In the genomic region with DNA sequence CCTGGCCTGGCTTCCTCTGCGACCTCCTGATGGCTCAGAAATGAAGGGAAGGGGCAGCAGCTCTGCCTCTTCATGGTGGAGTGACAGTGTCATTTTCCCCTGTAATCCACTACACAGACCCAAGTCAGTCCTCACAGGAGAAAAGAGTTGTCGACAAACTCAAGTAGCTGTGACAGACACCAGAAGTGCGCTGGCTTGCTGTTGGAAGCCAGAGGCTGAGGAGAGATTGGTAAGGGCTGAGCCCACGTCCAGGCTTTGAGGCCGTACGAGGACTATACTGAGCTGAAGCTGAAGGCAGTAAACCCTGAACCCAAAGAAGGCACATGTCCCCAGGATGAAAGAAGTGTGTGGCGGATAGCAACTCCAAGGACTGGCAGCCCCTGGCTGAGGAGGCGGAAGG, we compare ENCODE assay signal across 32 mouse cellular contexts. TPM values are rescaled to one million over a fixed set of nuclear protein-coding genes. Genes with fewer than 3 reads are reported as not detected.
DNase-seq lines count a peak whose midpoint lies in the region; ATAC-seq lines count a peak whose summit lies in the region.
"Had no signal": no experiment of that assay in that cellular context is flagged by ENCODE, and none has a peak within 500 bp of the region (broad histone marks: within the 10 kb centered on the region; RNA-seq: fewer than 3 reads in every experiment).

No protein-coding gene starts in this region.

- H3K27me3 ChIP-seq in forebrain, embryonic 11.5 days (ENCODE audit: control insufficient read depth, insufficient read depth, low read length) = no peaks in the 10 kb centered on the region
- no peaks in the 10 kb centered on the region for H3K27me3 ChIP-seq in forebrain, embryonic 13.5 days
- no peaks in the 10 kb centered on the region for H3K27me3 ChIP-seq in intestine, embryonic 14.5 days (replicated peaks; ENCODE audit: control insufficient read depth, insufficient read depth, low read length)
- no peaks in the 10 kb centered on the region for H3K27me3 ChIP-seq in intestine, embryonic 15.5 days (replicated peaks)
- no peaks in the 10 kb centered on the region for H3K27me3 ChIP-seq in midbrain, embryonic 10.5 days (ENCODE audit: low read depth, poor library complexity, severe bottlenecking)
- no peaks in the 10 kb centered on the region for H3K27me3 ChIP-seq in midbrain, embryonic 15.5 days (replicated peaks)
- H3K27me3 ChIP-seq: embryonic facial prominence, embryonic 12.5 days; hindbrain, embryonic 12.5 days; limb, embryonic 13.5 days; Patski; stomach, embryonic 15.5 days had no signal

- WGBS in forebrain, embryonic 11.5 days = 80% methylated on average over 8 of the region's 8 CpGs
- WGBS in forebrain, embryonic 13.5 days = 76% methylated on average over 8 of the region's 8 CpGs
- WGBS in intestine, embryonic 14.5 days = 65% methylated on average over 8 of the region's 8 CpGs
- 67% methylated on average over 8 of the region's 8 CpGs for WGBS in intestine, embryonic 15.5 days
- WGBS in midbrain, embryonic 10.5 days = 70% methylated on average over 8 of the region's 8 CpGs
- WGBS in midbrain, embryonic 15.5 days = 82% methylated on average over 8 of the region's 8 CpGs

- no peak overlapping the region for H3K4me2 ChIP-seq in forebrain, embryonic 11.5 days (ENCODE audit: low read depth, low read length, severe bottlenecking)
- no peak overlapping the region for H3K4me2 ChIP-seq in forebrain, embryonic 13.5 days
- no peak overlapping the region for H3K4me2 ChIP-seq in intestine, embryonic 14.5 days (ENCODE audit: low read length)
- H3K4me2 ChIP-seq in intestine, embryonic 15.5 days (replicated peaks) = no peak overlapping the region
- no peak overlapping the region for H3K4me2 ChIP-seq in midbrain, embryonic 15.5 days
- H3K4me2 ChIP-seq: embryonic facial prominence, embryonic 12.5 days; hindbrain, embryonic 12.5 days; limb, embryonic 13.5 days; stomach, embryonic 15.5 days had no signal

- no peak for ATAC-seq in forebrain, embryonic 11.5 days (replicated peaks; ENCODE audit: low FRiP score)
- ATAC-seq in forebrain, embryonic 13.5 days = no peak
- no peak for ATAC-seq in intestine, embryonic 14.5 days (replicated peaks; ENCODE audit: low FRiP score, low TSS enrichment, low read depth)
- ATAC-seq in intestine, embryonic 15.5 days = no peak
- ATAC-seq in midbrain, embryonic 15.5 days (replicated peaks) = no peak
- ATAC-seq: activated CD4-positive, CD25-positive, alpha-beta regulatory T cell, adult 4 months; CD4-positive, CD25-positive, alpha-beta regulatory T cell, adult 4 months; Patski had no signal

- H3K9ac ChIP-seq in forebrain, embryonic 11.5 days (ENCODE audit: low read length) = no peak overlapping the region
- H3K9ac ChIP-seq in forebrain, embryonic 13.5 days = no peak overlapping the region
- H3K9ac ChIP-seq in intestine, embryonic 14.5 days (ENCODE audit: low read length) = no peak overlapping the region
- H3K9ac ChIP-seq in intestine, embryonic 15.5 days = no peak overlapping the region
- no peak overlapping the region for H3K9ac ChIP-seq in midbrain, embryonic 15.5 days
- H3K9ac ChIP-seq: embryonic facial prominence, embryonic 12.5 days; hindbrain, embryonic 12.5 days; limb, embryonic 13.5 days; liver, embryonic 14.5 days; stomach, embryonic 15.5 days had no signal

- H3K36me3 ChIP-seq in forebrain, embryonic 11.5 days (ENCODE audit: control insufficient read depth, insufficient read depth, low read length) = no peaks in the 10 kb centered on the region
- no peaks in the 10 kb centered on the region for H3K36me3 ChIP-seq in forebrain, embryonic 13.5 days (ENCODE audit: poor library complexity, severe bottlenecking)
- H3K36me3 ChIP-seq in intestine, embryonic 14.5 days (ENCODE audit: control insufficient read depth, insufficient read depth, low read length) = no peaks in the 10 kb centered on the region
- H3K36me3 ChIP-seq in intestine, embryonic 15.5 days = no peaks in the 10 kb centered on the region
- no peaks in the 10 kb centered on the region for H3K36me3 ChIP-seq in midbrain, embryonic 10.5 days
- no peaks in the 10 kb centered on the region for H3K36me3 ChIP-seq in midbrain, embryonic 15.5 days (replicated peaks)
- H3K36me3 ChIP-seq: embryonic facial prominence, embryonic 12.5 days; hindbrain, embryonic 12.5 days; limb, embryonic 13.5 days; stomach, embryonic 15.5 days had no signal

- H3K27ac ChIP-seq in forebrain, embryonic 11.5 days (ENCODE audit: low read depth, low read length) = no peak overlapping the region
- no peak overlapping the region for H3K27ac ChIP-seq in forebrain, embryonic 13.5 days
- H3K27ac ChIP-seq in intestine, embryonic 14.5 days (ENCODE audit: low read depth) = peak overlapping the region; percentile 55; the same call in 1 of the 2 replicates
- H3K27ac ChIP-seq in intestine, embryonic 15.5 days = no peak overlapping the region
- H3K27ac ChIP-seq in midbrain, embryonic 10.5 days (replicated peaks) = 0 out of 2 replicates have a peak overlapping the region, but pooled peaks have one; percentile 4
- H3K27ac ChIP-seq in midbrain, embryonic 15.5 days = no peak overlapping the region
- H3K27ac ChIP-seq: embryonic facial prominence, embryonic 12.5 days; hindbrain, embryonic 12.5 days; limb, embryonic 13.5 days; liver, embryonic 14.5 days; stomach, embryonic 15.5 days had no signal

- no peaks in the 10 kb centered on the region for H3K4me1 ChIP-seq in forebrain, embryonic 11.5 days (replicated peaks; ENCODE audit: control insufficient read depth, insufficient read depth, low read length)
- H3K4me1 ChIP-seq in forebrain, embryonic 13.5 days = no peaks in the 10 kb centered on the region
- H3K4me1 ChIP-seq in intestine, embryonic 14.5 days (replicated peaks; ENCODE audit: control insufficient read depth, insufficient read depth, low read length) = peaks cover 11% of the 10 kb centered on the region; the same call in 1 of the 2 replicates
- H3K4me1 ChIP-seq in intestine, embryonic 15.5 days (replicated peaks) = peaks cover 10% of the 10 kb centered on the region
- H3K4me1 ChIP-seq in midbrain, embryonic 10.5 days = peaks cover 5% of the 10 kb centered on the region; the same call in 1 of the 2 replicates
- no peaks in the 10 kb centered on the region for H3K4me1 ChIP-seq in midbrain, embryonic 15.5 days
- H3K4me1 ChIP-seq: hindbrain, embryonic 12.5 days; stomach, embryonic 15.5 days had no signal

- no peak overlapping the region for H3K4me3 ChIP-seq in forebrain, embryonic 11.5 days (ENCODE audit: low read depth, low read length)
- no peak overlapping the region for H3K4me3 ChIP-seq in forebrain, embryonic 13.5 days
- no peak overlapping the region for H3K4me3 ChIP-seq in intestine, embryonic 14.5 days (ENCODE audit: low read depth, low read length)
- H3K4me3 ChIP-seq in intestine, embryonic 15.5 days (replicated peaks) = no peak overlapping the region
- no peak overlapping the region for H3K4me3 ChIP-seq in midbrain, embryonic 10.5 days
- no peak overlapping the region for H3K4me3 ChIP-seq in midbrain, embryonic 15.5 days
- H3K4me3 ChIP-seq: embryonic facial prominence, embryonic 12.5 days; erythroblast, embryonic 14.5 days; hindbrain, embryonic 12.5 days; limb, embryonic 13.5 days; stomach, embryonic 15.5 days had no signal

- peak; percentile 35 for DNase-seq in forebrain, embryonic 11.5 days (ENCODE audit: low spot score)
- DNase-seq in intestine, embryonic 14.5 days (ENCODE audit: low spot score) = no peak
- DNase-seq in midbrain, embryonic 10.5 days (ENCODE audit: low spot score) = no peak
- peak; percentile 33 for DNase-seq in heart, postnatal 4 days
- DNase-seq: adrenal gland, postnatal 10 days; cerebellum, adult 9-11 months; right cerebral cortex, postnatal 25 days; thymus, postnatal 25 days had no signal

- no peaks in the 10 kb centered on the region for H3K9me3 ChIP-seq in forebrain, embryonic 11.5 days (ENCODE audit: control insufficient read depth, low read length)
- no peaks in the 10 kb centered on the region for H3K9me3 ChIP-seq in forebrain, embryonic 13.5 days (replicated peaks)
- no peaks in the 10 kb centered on the region for H3K9me3 ChIP-seq in intestine, embryonic 14.5 days (ENCODE audit: control insufficient read depth, low read length)
- H3K9me3 ChIP-seq in intestine, embryonic 15.5 days = no peaks in the 10 kb centered on the region
- H3K9me3 ChIP-seq in midbrain, embryonic 10.5 days (replicated peaks) = no peaks in the 10 kb centered on the region
- H3K9me3 ChIP-seq in midbrain, embryonic 15.5 days = no peaks in the 10 kb centered on the region
- H3K9me3 ChIP-seq: embryonic facial prominence, embryonic 12.5 days; hindbrain, embryonic 12.5 days; limb, embryonic 13.5 days; stomach, embryonic 15.5 days had no signal

RNA-seq across cellular contexts. Expression of gene Zfp957, which starts 21.7 kb away (rescaled TPM):
- not detected in 2 replicates for polyA plus RNA-seq in forebrain, embryonic 11.5 days (2014; fragmentation: Nextera tagmentation; extraction: Ambion mirVana)
- not detected in 2 replicates for polyA plus RNA-seq in forebrain, embryonic 13.5 days (2015; fragmentation: Nextera tagmentation; extraction: Ambion mirVana)
- not detected in 2 replicates for polyA plus RNA-seq in intestine, embryonic 14.5 days (2014; fragmentation: Nextera tagmentation; extraction: Ambion mirVana)
- not detected in 2 replicates for polyA plus RNA-seq in intestine, embryonic 15.5 days (2015; fragmentation: Nextera tagmentation; extraction: Ambion mirVana)
- not detected in 2 replicates for polyA plus RNA-seq in midbrain, embryonic 10.5 days (2016; fragmentation: Nextera tagmentation; extraction: Ambion mirVana)
- 0.06 TPM in 1 of 2 replicates, not detected in the other for polyA plus RNA-seq in midbrain, embryonic 15.5 days (2015; fragmentation: Nextera tagmentation; extraction: Ambion mirVana)
- not detected for total RNA-seq in heart, postnatal 4 days (2021)
- total RNA-seq: adrenal gland, postnatal 10 days; ES-E14; gastrocnemius, adult 18-20 months; gastrocnemius, postnatal 4 days; layer of hippocampus, postnatal 14 days; left cerebral cortex, postnatal 14 days; megakaryocyte-erythroid progenitor cell, adult 5-6 weeks; midbrain, postnatal 0 days; neutrophil, adult 5-6 weeks had no signal
- polyA plus RNA-seq: CD4-positive, CD25-positive, alpha-beta regulatory T cell, adult 4 months; cortical plate, adult 2 months; embryonic facial prominence, embryonic 12.5 days; erythroblast, embryonic 14.5 days; kidney, embryonic 14.5 days; large intestine, adult 2 months; limb, embryonic 13.5 days; liver, embryonic 14.5 days; spleen, adult 2 months; stomach, embryonic 15.5 days had no signal

Comparison
In these comparisons a context has a peak if more than half of its experiments do, and no peak if none do; other contexts are left out.
1. H3K27ac ChIP-seq: peak in intestine, embryonic 14.5 days (single experiment) and midbrain, embryonic 10.5 days (single experiment); none in forebrain, embryonic 11.5 days (single experiment), forebrain, embryonic 13.5 days (single experiment), intestine, embryonic 15.5 days (single experiment) and midbrain, embryonic 15.5 days (single experiment).
2. DNase-seq: peak in forebrain, embryonic 11.5 days (single experiment) and heart, postnatal 4 days (single experiment); none in intestine, embryonic 14.5 days (single experiment) and midbrain, embryonic 10.5 days (single experiment).